Mouse (Mus musculus) megakaryocyte, adult 5-6 weeks (primary cell): ENCODE data around the gene 1700021F05Rik. TPM values are rescaled to one million over a fixed set of nuclear protein-coding genes. Genes with fewer than 3 reads are reported as not detected.

Experiments
- ATAC-seq: 2 replicates; pipeline ENCODE4 v1.8.0; 2016; ENCODE audit warnings: mild to moderate bottlenecking, inconsistent platforms; ENCODE audit not compliant: poor library complexity, severe bottlenecking
- total RNA-seq, 2 experiments: library from RNA; stranded (forward) in 1 of 2; stranded (reverse) in 1 of 2; fragments of 153-499, 151-499 nt in 1 of 2; fragments of 221-1000, 200-1000 nt in 1 of 2; gene quantifications; 2 replicates each; pipeline versions ENCODE4 v1.2.3 to v1.2.4; 2015 to 2017

The 1700021F05Rik gene
- total RNA-seq (2015) (23.9 and 24.9 TPM in 2 replicates), total RNA-seq (2017) (44.7 and 57.8 TPM in 2 replicates)

- ATAC-seq, result peak; percentile 99
Measured at GRCm38 (mm10) chr10:43540442-43541152, at the start of gene 1700021F05Rik. Gene 1700021F05Rik, minus strand, starts transcription at chr10:43540994.

GRCm38 (mm10) chr10:43588470-43589177, 47.8 kb upstream of the 1700021F05Rik start:
- peak; percentile 17; the same call in 1 of the 2 replicates for ATAC-seq

- no peak for ATAC-seq
Measured at GRCm38 (mm10) chr10:43584538-43584937, 43.7 kb upstream of the 1700021F05Rik start.

DNA sequence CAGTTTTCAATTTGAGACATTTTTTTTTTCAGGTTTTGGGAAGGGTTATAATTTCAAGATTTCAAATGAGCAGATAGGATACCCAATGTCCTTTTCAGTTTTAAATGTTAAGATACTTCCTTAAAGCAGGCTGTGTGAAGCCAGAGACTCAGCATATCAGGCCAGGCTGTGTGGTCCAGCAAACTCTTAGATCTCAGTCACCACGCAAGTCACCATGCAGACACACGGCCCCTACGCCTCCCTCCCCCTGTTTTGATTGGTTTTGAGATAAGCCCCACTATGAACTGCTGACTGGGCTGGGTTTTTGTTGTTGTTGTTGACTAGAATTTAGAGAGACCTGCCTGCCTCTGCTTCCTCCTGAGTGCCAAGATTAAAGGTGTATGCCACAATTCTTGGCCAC, 40.5 kb upstream of the 1700021F05Rik start:
- no peak for ATAC-seq

GRCm38 (mm10) chr10:43580649-43581078, 39.9 kb upstream of the 1700021F05Rik start:
- peak; percentile 1; the same call in 1 of the 2 replicates for ATAC-seq

DNA sequence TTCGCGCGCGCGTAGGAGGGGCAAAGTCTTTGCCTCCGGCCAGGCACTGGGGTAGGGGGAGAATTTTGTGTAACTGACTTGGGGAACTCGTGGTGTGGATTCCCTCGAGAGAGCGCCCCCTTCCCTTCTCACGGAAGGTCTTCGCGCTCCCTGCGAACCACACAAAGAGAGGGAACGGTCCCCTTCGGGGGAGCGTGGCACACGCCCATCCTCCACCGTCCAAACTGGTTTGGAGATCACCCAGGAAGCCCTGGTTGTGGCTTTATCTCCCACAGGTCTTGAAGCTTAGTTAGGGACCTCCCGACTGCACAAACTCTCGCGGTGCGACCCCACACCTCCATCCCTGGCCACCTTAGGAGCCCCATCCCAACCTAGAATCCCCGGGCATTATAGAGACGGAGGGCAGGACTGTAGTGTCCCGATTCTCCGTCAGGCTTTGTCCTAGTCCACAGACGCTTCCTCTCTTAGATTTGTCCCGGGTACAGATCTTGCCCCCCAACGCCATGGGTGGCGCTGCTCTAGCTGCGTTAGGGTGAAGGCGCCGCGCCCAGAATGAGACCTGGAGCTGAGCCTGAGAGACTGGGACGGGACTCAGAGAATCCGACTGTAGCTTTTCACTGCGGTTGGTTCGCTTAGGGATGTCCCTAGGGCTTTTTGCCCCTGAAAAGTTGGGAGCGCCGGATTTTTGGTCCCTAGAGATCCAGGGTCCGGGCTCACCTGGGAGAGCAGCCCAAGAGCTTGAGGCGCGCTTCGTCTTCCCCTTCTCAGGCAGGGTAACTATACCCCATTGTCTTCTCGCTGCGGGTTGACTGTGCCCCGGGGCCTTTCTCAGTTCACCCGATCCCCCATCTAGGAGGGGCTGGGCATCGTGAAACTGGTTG, 38.8 kb upstream of the 1700021F05Rik start:
- ATAC-seq, result peak; percentile 15

- peak; percentile 56 for ATAC-seq
Measured at GRCm38 (mm10) chr10:43578754-43579380, 38.1 kb upstream of the 1700021F05Rik start.

- ATAC-seq, result 0 out of 2 replicates have a peak, but pooled peaks have one; percentile 2
Measured at GRCm38 (mm10) chr10:43578366-43578753, 37.6 kb upstream of the 1700021F05Rik start.

- no peak for ATAC-seq
Measured at GRCm38 (mm10) chr10:43577997-43578331, 37.2 kb upstream of the 1700021F05Rik start, which contains the start of gene Cd24a. Gene Cd24a, plus strand, starts transcription at chr10:43578284.

- 0 out of 2 replicates have a peak, but pooled peaks have one; percentile 6 for ATAC-seq
Measured at GRCm38 (mm10) chr10:43577299-43577996, 36.7 kb upstream of the 1700021F05Rik start.

DNA sequence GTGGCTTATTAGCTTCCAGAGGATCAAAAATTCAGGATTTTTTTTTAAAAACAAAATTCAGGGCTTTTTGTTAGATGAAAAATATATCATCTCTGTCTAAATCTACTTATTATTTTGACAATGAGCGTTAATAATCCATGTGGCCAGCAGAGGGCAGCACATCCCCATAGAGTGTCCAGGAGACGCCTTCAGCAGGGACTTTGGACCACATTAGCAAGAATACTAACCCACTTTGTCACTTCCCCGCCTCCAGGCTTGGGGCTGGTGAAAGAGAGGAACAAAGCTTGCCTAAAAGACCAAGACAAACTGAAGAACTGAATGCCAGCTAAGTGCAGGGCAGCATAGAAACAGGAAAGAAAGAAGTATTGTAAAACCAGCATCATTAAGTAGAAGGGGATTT, 34.2 kb upstream of the 1700021F05Rik start:
- peak; percentile 45 for ATAC-seq

DNA sequence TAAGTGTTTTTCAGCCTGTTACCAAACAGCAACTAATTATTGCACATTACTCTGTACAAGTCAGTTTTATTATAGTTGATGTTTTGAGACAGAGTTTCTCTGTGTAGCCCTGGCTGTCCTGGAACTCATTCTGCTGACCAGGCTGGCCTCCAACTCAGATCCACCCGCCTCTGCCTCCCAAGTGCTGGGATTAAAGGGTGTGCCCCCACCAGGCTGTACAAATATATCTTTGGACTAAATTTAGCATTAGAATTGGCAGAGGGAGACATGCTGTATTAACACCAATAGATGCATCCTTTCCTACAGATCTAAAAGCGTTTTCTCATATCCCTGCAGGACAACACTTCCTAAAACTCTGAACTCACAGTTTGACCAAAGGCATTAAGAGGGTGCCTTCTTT, 33.6 kb upstream of the 1700021F05Rik start:
- ATAC-seq, result no peak

GRCm38 (mm10) chr10:43561311-43561710, 20.5 kb upstream of the 1700021F05Rik start:
- ATAC-seq, result no peak

DNA sequence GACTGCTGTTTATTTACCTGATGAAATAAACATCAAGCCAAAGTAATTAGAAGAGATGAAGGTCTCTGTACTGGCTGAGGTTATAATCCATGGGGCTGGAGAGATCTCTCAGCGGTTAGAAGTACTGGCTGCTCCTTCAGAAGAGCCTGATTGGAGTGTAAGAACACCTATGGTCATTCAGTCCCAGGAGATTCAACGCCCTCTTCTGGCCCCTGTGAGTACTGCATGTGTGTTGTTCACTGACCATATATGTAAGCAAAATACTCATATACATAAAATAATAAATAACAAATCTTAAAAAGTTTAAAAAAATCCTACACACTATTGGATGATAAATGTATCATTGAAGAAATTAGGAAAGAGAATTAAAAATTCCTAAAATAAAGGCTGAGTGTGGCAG, 20.0 kb upstream of the 1700021F05Rik start:
- no peak for ATAC-seq

GRCm38 (mm10) chr10:43559313-43559712, 18.5 kb upstream of the 1700021F05Rik start:
- no peak for ATAC-seq

DNA sequence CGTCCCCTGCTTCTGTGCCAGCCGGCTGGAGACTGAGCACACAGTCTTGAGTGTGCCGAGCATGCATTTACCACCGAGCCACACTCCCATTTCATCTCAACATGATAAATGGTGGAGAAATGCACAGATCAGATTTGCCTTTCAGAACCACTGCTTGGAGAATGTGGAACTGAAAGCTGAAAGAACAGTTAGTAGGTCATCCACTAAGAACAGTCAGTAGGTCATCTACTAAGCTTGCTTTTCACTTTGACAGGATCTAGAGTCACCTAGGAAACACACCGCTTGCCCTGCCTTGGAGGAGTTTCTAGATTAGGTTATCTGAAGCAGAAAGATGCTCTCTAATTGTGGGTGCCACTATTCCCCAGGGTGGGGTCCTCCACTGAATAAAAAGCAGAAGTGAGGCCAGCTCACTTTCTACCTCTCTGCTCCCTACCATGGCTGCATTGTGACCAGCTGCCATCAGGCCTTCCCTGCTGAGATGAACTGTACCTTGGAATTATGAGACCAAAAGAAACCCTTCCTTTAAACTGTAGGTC, 16.9 kb upstream of the 1700021F05Rik start:
- ATAC-seq, result 0 out of 2 replicates have a peak, but pooled peaks have one; percentile 40

- no peak for ATAC-seq
Measured at GRCm38 (mm10) chr10:43551388-43551787, 10.6 kb upstream of the 1700021F05Rik start.

GRCm38 (mm10) chr10:43550923-43551322, 10.1 kb upstream of the 1700021F05Rik start:
- no peak for ATAC-seq

GRCm38 (mm10) chr10:43549411-43549810, 8.6 kb upstream of the 1700021F05Rik start:
- ATAC-seq, result no peak

GRCm38 (mm10) chr10:43541153-43541544, 355 bp upstream of the 1700021F05Rik start:
- no peak for ATAC-seq
